Mouse (Mus musculus) heart, embryonic 14.5 days (tissue): ENCODE results near the gene Ryk. TPM values are rescaled to one million over a fixed set of nuclear protein-coding genes. Genes with fewer than 3 reads are reported as not detected.
A peak's percentile ranks its signal among the peaks of the same experiment; 100 is the strongest.

ENCODE experiments used
- ATAC-seq: fragments of 200-750 bp; cut with Nextera tagmentation; 2 replicates; pipeline ENCODE4 v1.8.0; 2017; ENCODE audit warnings: low read depth, moderate TSS enrichment; ENCODE audit not compliant: insufficient number of reproducible peaks, insufficient read depth, low FRiP score
- H3K27ac ChIP-seq, 2 experiments: fragments of 200-500 bp in 1 of 2; fragments of 300-500 bp in 1 of 2; sonication (generic) in 1 of 2; replicated peaks in 1 of 2; 2 replicates each; pipeline ENCODE4 v1.5.1; 2012 to 2014; ENCODE audit warnings: low read depth in 2 of 2, low read length in 2 of 2, control low read depth in 1 of 2, mild to moderate bottlenecking in 1 of 2, mixed read lengths in 1 of 2; ENCODE audit not compliant: control insufficient read depth in 1 of 2, insufficient read depth in 1 of 2
- H3K27me3 ChIP-seq: fragments of 300-500 bp; sonication (generic); 2 replicates; pipeline ENCODE4 v1.6.1; 2014; ENCODE audit warnings: mild to moderate bottlenecking, low read length, control low read depth; ENCODE audit not compliant: control insufficient read depth, insufficient read depth
- H3K36me3 ChIP-seq: fragments of 300-500 bp; sonication (generic); 2 replicates; pipeline ENCODE4 v1.6.1; 2014; ENCODE audit warnings: mild to moderate bottlenecking, control low read depth, low read length, mixed read lengths; ENCODE audit not compliant: control insufficient read depth, insufficient read depth
- H3K4me1 ChIP-seq, 2 experiments: fragments of 200-500 bp in 1 of 2; fragments of 300-500 bp in 1 of 2; sonication (generic) in 1 of 2; 2 replicates each; pipeline ENCODE4 v1.6.1; 2012 to 2014; ENCODE audit warnings: low read length in 2 of 2, control low read depth in 1 of 2, mixed read lengths in 1 of 2; ENCODE audit not compliant: control insufficient read depth in 2 of 2, insufficient read depth in 2 of 2
- H3K4me2 ChIP-seq: fragments of 300-500 bp; sonication (generic); 2 replicates; pipeline ENCODE4 v1.6.1; 2014; ENCODE audit warnings: mild to moderate bottlenecking, low read length
- H3K4me3 ChIP-seq, 2 experiments: fragments of 200-500 bp in 1 of 2; fragments of 300-500 bp in 1 of 2; sonication (generic) in 1 of 2; 2 replicates each; pipeline ENCODE4 v1.5.1; 2012 to 2014; ENCODE audit warnings: low read length in 2 of 2, mild to moderate bottlenecking in 2 of 2, control low read depth in 1 of 2, low read depth in 1 of 2, moderate library complexity in 1 of 2; ENCODE audit not compliant: control insufficient read depth in 1 of 2, insufficient read depth in 1 of 2
- H3K9ac ChIP-seq: fragments of 300-500 bp; sonication (generic); 2 replicates; pipeline ENCODE4 v1.6.1; 2014; ENCODE audit warnings: mild to moderate bottlenecking, low read length
- H3K9me3 ChIP-seq: fragments of 300-500 bp; sonication (generic); 2 replicates; pipeline ENCODE4 v1.6.1; 2016; ENCODE audit warnings: low read length, control low read depth; ENCODE audit not compliant: control insufficient read depth
- WGBS: fragments of 180-500 bp; shearing (Covaris S2); extraction: QIAGEN DNeasy Blood & Tissue Kit; methylation state at CpG from one replicate; pipeline ENCODE4 v1.1.7; 2014; 5-methylcytosine and 5-hydroxymethylcytosine counted together
- polyA plus RNA-seq: library from polyadenylated mRNA; unstranded; fragments of >200 nt; fragmentation: Nextera tagmentation; extraction: Ambion mirVana; gene quantifications from 2 replicates; pipeline ENCODE4 v1.2.1, GENCODE M21; 2014

Ryk gene
- 28.3 and 43.0 TPM in 2 replicates for polyA plus RNA-seq

GRCm38 (mm10) chr9:102834742-102835591 lies at the start of gene Ryk:
TSS of gene Ryk (plus strand) at chr9:102834917.
- H3K36me3 ChIP-seq, result no peaks in the 10 kb centered on the region
- H3K9ac ChIP-seq, result peak within 1 kb of the TSS; percentile 97
- H3K27me3 ChIP-seq, result no peaks in the 10 kb centered on the region
- H3K4me2 ChIP-seq, result peak within 1 kb of the TSS; percentile 74
- H3K4me3 ChIP-seq, result peak within 1 kb of the TSS; percentile 95
- under 1% methylated on average over 85 of the region's 119 CpGs for WGBS
- peak; percentile 79 for ATAC-seq
- no peaks in the 10 kb centered on the region for H3K9me3 ChIP-seq
- H3K27ac ChIP-seq, result peak within 1 kb of the TSS; percentile 54 to 79
- H3K4me1 ChIP-seq, result peaks cover 9 to 25% of the 10 kb centered on the region in 2 experiments

DNA sequence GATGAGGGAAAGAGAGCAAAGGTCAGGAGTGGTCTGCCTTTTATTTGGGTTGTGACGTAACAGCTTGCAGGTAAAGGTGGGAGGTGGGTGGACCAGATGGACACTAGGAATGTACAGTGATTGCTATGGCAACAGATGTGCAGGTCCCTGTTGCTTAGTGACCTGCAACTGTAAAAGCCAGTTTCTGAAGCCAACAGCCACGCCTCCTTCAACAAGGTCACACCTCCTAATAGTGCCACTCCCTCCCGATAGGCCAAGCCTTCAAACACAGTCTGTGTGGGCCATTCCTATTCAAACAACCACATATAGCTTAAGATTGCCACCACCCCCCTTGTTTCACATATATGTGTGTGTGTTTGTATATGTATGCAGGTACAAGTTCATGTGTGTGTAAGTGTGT lies 45.2 kb upstream of the Ryk start:
- no peak overlapping the region for H3K9ac ChIP-seq
- no peak overlapping the region for H3K4me3 ChIP-seq
- 71% methylated on average over 3 of the region's 3 CpGs for WGBS
- no peak for ATAC-seq
- 0 out of 2 replicates have a peak, but pooled peaks cover 2% of the 10 kb centered on the region for H3K9me3 ChIP-seq
- peaks cover 3 to 7% of the 10 kb centered on the region in 2 experiments; a peak in 2 of 4 replicates for H3K4me1 ChIP-seq
- H3K4me2 ChIP-seq, result no peak overlapping the region
- no peaks in the 10 kb centered on the region for H3K36me3 ChIP-seq
- H3K27ac ChIP-seq, result no peak overlapping the region
- no peaks in the 10 kb centered on the region for H3K27me3 ChIP-seq

GRCm38 (mm10) chr9:102791845-102792244 lies 42.9 kb upstream of the Ryk start:
- Histone ChIP-seq H3K4me2 (0 out of 2 replicates have a peak overlapping the region, but pooled peaks have one; percentile 27), H3K36me3 (no peaks in the 10 kb centered on the region), H3K27me3 (no peaks in the 10 kb centered on the region), H3K9ac (no peak overlapping the region), H3K27ac (no peak overlapping the region), H3K4me3 (no peak overlapping the region; a peak in 1 of 4 replicates), H3K4me1 (peaks cover 0 to 5% of the 10 kb centered on the region in 2 experiments; a peak in 1 of 4 replicates), H3K9me3 (no peaks in the 10 kb centered on the region)
- ATAC-seq, result no peak
- WGBS, result 48% methylated on average over 9 of the region's 9 CpGs

GRCm38 (mm10) chr9:102792836-102793235 lies 41.9 kb upstream of the Ryk start:
- no peaks in the 10 kb centered on the region for H3K27me3 ChIP-seq
- WGBS, result 54% methylated on average over 15 of the region's 15 CpGs
- no peak overlapping the region for H3K4me3 ChIP-seq
- no peaks in the 10 kb centered on the region for H3K9me3 ChIP-seq
- peaks cover 0 to 5% of the 10 kb centered on the region in 2 experiments; a peak in 1 of 4 replicates for H3K4me1 ChIP-seq
- no peak overlapping the region for H3K27ac ChIP-seq
- H3K36me3 ChIP-seq, result no peaks in the 10 kb centered on the region
- no peak for ATAC-seq
- H3K9ac ChIP-seq, result no peak overlapping the region
- no peak overlapping the region for H3K4me2 ChIP-seq

- Histone ChIP-seq H3K4me1 (peaks cover 0 to 5% of the 10 kb centered on the region in 2 experiments; a peak in 1 of 4 replicates), H3K4me2 (no peak overlapping the region), H3K27me3 (no peaks in the 10 kb centered on the region), H3K36me3 (no peaks in the 10 kb centered on the region), H3K9me3 (no peaks in the 10 kb centered on the region), H3K4me3 (no peak overlapping the region), H3K9ac (no peak overlapping the region), H3K27ac (no peak overlapping the region)
- WGBS, result 57% methylated on average over 12 of the region's 12 CpGs
- ATAC-seq, result no peak
These were observed 41.4 kb upstream of the Ryk start for GRCm38 (mm10) chr9:102793286-102793809.

- H3K27ac ChIP-seq, result no peak overlapping the region
- 88% methylated on average over 4 of the region's 4 CpGs for WGBS
These were observed 36.3 kb upstream of the Ryk start for GRCm38 (mm10) chr9:102798406-102798805.

DNA sequence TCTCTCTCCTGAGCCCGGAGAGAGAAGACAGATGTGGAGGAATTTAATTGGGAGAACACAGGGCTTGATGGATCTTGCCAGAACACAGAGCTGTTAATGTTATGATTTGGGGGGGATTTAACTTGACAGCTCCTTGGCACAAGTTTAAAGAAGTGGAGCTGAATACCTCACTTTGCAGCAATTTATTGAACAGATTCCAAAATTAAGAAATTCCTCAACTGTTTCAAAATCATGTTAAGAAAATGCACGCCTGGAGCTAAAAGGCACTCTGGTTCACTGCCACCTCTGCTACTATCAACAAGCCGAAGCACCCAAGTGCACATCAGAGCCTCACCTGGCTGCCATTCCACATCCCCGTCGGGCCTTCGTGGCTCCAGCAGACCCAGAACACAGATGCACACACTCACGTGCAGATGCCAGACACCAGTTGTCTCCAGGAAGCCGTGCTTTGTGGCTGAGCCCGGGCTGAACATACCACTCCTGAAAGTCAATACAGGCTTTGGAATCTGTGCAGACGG lies 28.6 kb upstream of the Ryk start:
- Histone ChIP-seq H3K4me3 (no peak overlapping the region), H3K27ac (peak overlapping the region in 1 of 2 experiments; percentile 7; a peak in 1 of 4 replicates), H3K36me3 (no peaks in the 10 kb centered on the region), H3K4me2 (no peak overlapping the region), H3K9me3 (no peaks in the 10 kb centered on the region), H3K9ac (no peak overlapping the region), H3K27me3 (no peaks in the 10 kb centered on the region), H3K4me1 (peaks cover 2 to 5% of the 10 kb centered on the region in 2 experiments; a peak in 1 of 4 replicates)
- ATAC-seq, result no peak
- WGBS, result 62% methylated on average over 10 of the region's 10 CpGs

More at GRCm38 (mm10) chr9:102798406-102798805, 36.3 kb upstream of the Ryk start:
- no peak for ATAC-seq
- 0 out of 4 replicates have a peak, but pooled peaks cover 0 to 2% of the 10 kb centered on the region in 2 experiments for H3K4me1 ChIP-seq
- H3K36me3 ChIP-seq, result no peaks in the 10 kb centered on the region
- no peak overlapping the region for H3K4me3 ChIP-seq
- H3K9ac ChIP-seq, result no peak overlapping the region
- no peaks in the 10 kb centered on the region for H3K27me3 ChIP-seq
- no peak overlapping the region for H3K4me2 ChIP-seq
- no peaks in the 10 kb centered on the region for H3K9me3 ChIP-seq
